Mouse (Mus musculus): ENCODE measurements around the gene Ssbp2.

Gene Ssbp2

GRCm38 (mm10) chr13:91459896-91460620 lies at the start of gene Ssbp2:
TSS of gene Ssbp2 (plus strand) at chr13:91460283.
- DNase-seq (ENCODE audit: low spot score), result peak; percentile 85

DNA sequence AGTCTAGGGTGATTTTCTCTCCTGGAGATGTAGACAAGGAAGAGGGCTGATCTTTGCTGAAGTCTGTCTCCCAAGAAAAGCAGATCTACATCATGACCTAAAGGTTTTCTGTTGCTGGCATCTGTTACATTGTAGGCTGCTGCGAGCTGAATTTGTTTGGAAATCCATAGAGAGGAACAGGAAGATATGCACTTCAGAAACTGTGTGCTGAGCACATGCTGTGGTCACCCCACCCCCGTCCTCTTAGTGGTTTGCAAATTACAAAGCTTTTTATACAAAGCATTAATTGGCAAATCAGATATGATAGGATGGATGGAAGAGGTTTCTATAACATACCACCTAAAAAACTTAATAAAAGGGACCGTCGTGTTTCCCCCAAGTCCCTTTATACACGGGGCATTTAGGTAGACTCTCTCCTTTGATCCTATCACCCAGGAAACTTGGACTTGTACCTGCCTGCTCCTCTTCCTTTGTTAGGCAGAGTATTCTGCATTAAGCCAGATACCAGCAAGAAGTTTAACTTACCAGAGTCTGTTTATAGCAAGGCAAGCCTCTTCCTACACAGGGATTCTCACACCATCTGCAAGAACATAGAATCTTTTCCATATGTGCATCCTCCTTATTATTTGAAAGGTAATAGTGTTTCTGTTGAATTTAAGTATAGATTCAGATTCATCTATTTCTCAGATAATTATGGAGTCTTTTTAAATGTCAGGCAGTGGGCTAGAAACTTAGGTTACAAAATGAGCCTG lies 46.2 kb upstream of the Ssbp2 start:
- no peak for DNase-seq (ENCODE audit: low spot score)

- no peak for DNase-seq (ENCODE audit: low spot score)
Measured at GRCm38 (mm10) chr13:91415896-91416295, 44.2 kb upstream of the Ssbp2 start.

- DNase-seq (ENCODE audit: low spot score), result no peak
Measured at GRCm38 (mm10) chr13:91416698-91417097, 43.4 kb upstream of the Ssbp2 start.

- peak; percentile 14 for DNase-seq (ENCODE audit: low spot score)
Measured at GRCm38 (mm10) chr13:91421387-91421949, 38.6 kb upstream of the Ssbp2 start.

GRCm38 (mm10) chr13:91430867-91431266 lies 29.2 kb upstream of the Ssbp2 start:
- DNase-seq (ENCODE audit: low spot score), result no peak

GRCm38 (mm10) chr13:91431392-91432355 lies 28.4 kb upstream of the Ssbp2 start:
- DNase-seq (ENCODE audit: low spot score), result no peak

- no peak for DNase-seq (ENCODE audit: low spot score)
Measured at GRCm38 (mm10) chr13:91433021-91433420, 27.1 kb upstream of the Ssbp2 start.

DNA sequence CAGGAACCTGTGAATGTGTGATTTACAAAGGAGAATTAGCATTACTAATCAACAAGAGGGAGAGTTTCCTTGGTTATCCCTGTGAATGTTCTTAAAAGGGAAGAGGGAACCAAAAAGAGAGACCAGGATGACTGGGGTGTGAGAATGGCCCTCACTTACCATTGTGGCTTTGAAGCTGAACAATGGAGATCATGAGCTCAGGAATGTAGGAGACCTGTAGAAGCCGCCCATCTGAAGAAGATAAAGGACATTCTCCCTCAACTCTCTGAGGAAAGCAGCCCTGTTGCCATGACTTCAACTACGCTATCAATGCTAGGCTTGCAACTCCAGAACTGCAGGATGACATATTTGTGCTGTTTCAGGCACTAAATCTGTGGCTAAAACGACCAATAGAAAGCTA lies 22.2 kb upstream of the Ssbp2 start:
- no peak for DNase-seq (ENCODE audit: low spot score)

- DNase-seq (ENCODE audit: low spot score), result no peak
Measured at GRCm38 (mm10) chr13:91441476-91441875, 18.6 kb upstream of the Ssbp2 start.

DNA sequence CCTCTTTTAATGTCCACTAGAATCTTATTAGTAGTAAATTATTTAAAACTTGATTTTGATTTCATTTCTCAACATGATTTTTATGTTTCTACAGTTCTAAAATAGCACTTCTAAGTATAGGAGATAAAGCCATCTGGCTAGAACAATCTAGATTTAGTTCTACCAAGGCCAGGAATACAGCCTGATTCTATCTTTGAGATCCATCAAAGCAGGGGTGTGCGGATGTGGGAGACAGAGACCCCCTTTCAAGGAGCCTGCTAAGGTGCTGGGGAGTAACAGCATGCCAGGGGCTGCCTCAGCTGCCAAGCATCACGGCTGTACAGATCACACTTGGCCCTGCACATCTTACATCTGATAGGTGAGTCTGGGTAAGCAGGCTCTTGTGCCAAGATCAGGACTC lies 13.4 kb upstream of the Ssbp2 start:
- DNase-seq (ENCODE audit: low spot score), result no peak

GRCm38 (mm10) chr13:91448936-91449335 lies 11.1 kb upstream of the Ssbp2 start:
- no peak for DNase-seq (ENCODE audit: low spot score)

GRCm38 (mm10) chr13:91451405-91452166 lies 8.5 kb upstream of the Ssbp2 start:
- DNase-seq (ENCODE audit: low spot score), result no peak

DNA sequence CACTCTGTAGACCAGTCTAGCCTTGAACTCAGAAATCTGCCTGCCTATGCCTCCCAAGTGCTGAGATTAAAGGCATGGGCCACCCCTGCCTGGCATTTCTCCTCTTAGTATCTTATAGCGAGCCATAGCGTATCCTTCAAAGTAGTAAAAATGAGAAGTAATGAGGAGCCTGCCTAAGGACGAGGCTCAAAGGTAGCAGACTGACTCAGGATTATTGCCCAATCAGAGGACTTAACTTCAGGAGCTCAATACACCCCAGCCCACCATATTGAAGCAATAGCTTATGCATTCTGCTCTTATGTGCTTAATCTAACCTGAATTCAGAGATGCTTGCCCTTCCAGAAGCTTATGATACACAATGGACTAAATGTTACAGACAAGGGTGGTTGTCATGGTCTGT lies 7.8 kb upstream of the Ssbp2 start:
- DNase-seq (ENCODE audit: low spot score), result no peak

GRCm38 (mm10) chr13:91453236-91453635 lies 6.8 kb upstream of the Ssbp2 start:
- no peak for DNase-seq (ENCODE audit: low spot score)

GRCm38 (mm10) chr13:91456041-91456440 lies 4.0 kb upstream of the Ssbp2 start:
- DNase-seq (ENCODE audit: low spot score), result no peak

DNA sequence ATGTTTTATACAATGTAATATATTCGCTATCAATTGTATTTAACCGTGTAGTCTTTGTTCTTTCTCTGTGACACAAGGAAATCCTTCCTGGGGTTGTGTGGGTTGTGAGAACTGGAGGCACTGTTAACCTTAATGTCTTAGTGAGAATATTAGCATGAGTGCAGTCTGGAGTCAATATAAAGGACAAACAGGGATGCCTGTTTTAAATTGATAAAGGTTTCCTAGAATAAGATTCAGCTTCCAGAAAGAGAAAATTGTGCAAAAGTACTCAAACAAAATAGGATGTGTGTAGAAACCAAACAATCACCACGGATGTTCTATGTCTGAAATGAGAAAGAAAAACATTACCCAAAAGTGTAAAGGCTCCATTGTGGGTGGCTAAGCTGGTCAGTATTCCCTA lies 3.3 kb upstream of the Ssbp2 start:
- DNase-seq (ENCODE audit: low spot score), result no peak

DNA sequence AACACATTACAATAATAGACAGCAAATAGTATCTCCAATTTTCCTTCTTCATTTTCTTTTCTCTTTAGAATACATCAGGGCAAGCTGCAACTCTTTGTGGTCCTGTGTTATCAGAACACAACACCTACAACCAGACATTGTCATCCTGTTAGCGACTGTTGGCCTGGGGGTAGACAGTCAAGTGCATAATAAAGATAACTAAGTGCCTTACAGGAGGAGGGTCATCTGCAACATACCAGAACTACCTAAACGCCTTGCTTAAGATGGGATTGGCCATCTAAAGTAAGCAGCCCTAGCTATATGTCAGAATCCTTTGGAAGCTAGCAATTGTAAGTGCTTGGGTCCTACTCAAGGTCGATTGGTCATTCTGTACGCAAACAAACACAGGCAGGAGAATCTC lies 2.1 kb upstream of the Ssbp2 start:
- no peak for DNase-seq (ENCODE audit: low spot score)

- no peak for DNase-seq (ENCODE audit: low spot score)
Measured at GRCm38 (mm10) chr13:91459489-91459888, 594 bp upstream of the Ssbp2 start.

DNA sequence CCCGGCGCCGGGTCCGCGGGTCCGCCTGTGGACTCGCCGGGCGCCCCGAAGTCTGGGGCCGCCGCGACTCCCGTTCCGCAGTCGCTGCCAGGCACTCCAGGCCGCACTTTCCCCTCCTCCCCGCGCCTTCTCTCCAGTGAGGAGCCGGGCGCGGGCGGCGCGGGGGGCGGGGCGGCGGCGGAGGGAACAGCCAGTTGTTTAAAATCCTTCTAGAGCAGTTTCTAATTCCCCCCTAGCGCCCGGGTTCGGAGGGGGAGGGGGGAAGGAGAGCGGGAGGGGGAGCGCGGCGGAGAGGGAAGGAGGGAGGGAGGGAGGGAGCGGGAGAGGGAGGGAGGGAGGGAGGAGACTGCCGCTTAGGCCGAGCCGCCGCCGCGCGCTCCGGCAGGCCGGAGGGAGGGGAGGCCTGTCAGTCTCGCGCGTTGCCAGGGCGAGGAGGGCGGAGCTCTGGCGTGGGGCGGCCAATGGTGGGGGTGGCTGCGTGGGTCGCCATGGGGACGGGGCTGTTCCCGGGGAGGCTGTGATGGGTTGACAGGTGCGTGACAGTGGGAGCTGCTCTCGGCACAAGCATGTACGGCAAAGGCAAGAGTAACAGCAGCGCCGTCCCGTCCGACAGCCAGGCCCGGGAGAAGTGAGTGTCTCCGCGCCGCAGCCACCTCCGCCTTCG lies 670 bp downstream of the Ssbp2 start:
- peak; percentile 98 for DNase-seq (ENCODE audit: low spot score)

DNA sequence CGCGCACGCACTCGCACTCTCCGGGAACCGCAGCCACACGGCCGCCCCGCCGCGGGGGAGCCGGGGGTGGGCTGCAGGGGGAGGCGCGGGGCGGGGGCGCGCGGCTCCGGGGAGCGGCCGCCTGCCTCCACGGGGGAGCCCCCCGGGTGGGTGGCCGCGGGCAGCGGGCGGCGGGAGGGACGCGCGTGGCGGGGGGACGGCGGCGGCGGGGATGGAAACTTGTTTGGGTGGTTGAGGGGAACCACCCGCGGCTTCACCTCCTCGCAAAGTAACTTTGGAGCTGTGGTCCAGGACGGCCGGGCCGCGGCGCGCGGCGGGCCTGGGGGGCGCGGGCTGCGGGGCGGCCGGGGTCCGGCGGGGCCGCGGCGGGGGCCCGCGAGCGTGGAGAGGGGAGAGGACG lies 1.2 kb downstream of the Ssbp2 start:
- DNase-seq (ENCODE audit: low spot score), result no peak

Data from yolk sac, embryonic 10.5 days (tissue).